Mouse (Mus musculus): Measurements from ENCODE around the gene Ccdc62. TPM values are rescaled to one million over a fixed set of nuclear protein-coding genes. Genes with fewer than 3 reads are reported as not detected.

Gene Ccdc62
- polyA plus RNA-seq, 1 experiment from 2014 or later: 6.2 TPM

DNA sequence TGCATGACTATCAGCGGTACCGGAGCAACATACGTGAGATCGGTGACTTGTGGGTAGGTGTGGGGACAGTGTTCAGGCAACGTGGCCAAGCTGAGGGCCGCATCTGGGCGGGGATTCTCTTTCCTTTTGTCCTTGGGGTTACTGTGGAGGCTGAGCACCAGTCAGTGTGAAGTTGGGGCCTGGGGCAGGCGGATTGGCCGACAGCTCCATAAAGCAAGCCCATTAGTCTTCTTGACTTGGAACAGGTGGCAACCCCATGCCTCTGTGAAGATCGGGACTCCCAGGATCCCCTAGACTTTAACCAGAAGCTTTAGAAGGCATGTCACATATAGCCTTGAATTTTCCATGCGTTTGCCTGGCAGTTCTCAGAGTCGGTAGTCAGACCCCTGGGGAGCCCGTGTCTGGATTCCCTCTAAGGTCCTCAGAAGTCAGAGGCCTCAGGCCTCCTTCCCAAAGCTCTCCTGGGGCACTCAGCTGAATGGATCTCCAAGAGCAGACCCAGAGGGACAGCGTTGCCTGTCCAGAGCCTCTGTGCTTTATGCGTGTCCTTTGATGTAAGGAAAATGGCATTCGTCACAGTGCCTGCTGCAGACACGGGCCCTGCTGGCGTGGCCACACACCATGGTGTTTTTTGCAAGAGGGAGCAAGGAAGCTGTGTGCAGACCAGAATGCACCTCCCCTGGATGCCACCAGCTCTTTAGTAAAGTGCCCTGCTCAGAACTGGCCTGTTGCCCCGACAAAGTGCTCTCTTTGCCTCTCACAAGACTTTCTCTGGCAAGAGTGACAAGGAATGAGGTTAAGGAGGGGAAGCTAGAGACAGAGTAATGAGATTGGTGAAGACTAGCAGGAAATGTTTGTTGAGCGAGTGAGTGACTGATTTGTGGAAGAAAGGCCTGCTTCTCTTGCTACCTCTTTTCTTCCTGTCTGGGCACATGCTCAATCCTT is 59.7 kb downstream of the Ccdc62 start:
- Histone ChIP-seq H3K9me3 (ENCODE audit: control insufficient read depth, low read length) (no peaks in the 10 kb centered on the region), H3K27me3 (ENCODE audit: control insufficient read depth, insufficient read depth, low read length) (no peaks in the 10 kb centered on the region), H3K4me1 (ENCODE audit: control insufficient read depth in 2 of 2, insufficient read depth in 2 of 2, low read length in 2 of 2) (peaks cover 26 to 38% of the 10 kb centered on the region in 2 experiments), H3K36me3 (ENCODE audit: control insufficient read depth, insufficient read depth, low read length) (no peaks in the 10 kb centered on the region), H3K27ac (replicated peaks in 1 of 2; ENCODE audit: control insufficient read depth in 1 of 2, insufficient read depth in 1 of 2, low read depth in 2 of 2, low read length in 2 of 2) (no peak overlapping the region), H3K9ac (ENCODE audit: low read length) (no peak overlapping the region), H3K4me2 (ENCODE audit: low read length) (no peak overlapping the region), H3K4me3 (ENCODE audit: control insufficient read depth in 1 of 2, insufficient read depth in 1 of 2, low read depth in 1 of 2, low read length in 2 of 2) (no peak overlapping the region)
- 73% methylated on average over 20 of the region's 20 CpGs for WGBS
- no peak for ATAC-seq (ENCODE audit: insufficient number of reproducible peaks, insufficient read depth, low FRiP score, low read depth)

DNA sequence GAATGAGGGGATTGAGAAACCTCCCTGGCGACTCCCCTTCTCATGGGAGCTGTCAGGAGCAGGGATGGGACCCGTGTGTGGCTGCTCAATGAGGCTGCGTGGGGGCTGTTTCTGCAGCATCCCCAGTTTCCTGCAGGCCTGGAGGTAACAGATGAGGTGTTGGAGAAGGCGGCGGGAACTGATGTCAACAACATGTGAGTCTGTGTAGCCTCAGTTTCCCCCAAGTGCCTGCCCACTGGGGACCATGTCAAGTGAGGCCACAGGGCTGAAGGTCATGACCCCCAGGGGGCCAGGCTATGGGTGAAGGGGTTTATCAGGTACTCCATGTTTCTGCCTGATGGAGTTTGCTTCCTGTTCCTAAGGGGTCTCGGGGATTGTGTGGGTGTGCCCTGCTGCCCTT is 60.8 kb downstream of the Ccdc62 start:
- H3K4me1 ChIP-seq (ENCODE audit: control insufficient read depth in 2 of 2, insufficient read depth in 2 of 2, low read length in 2 of 2): peaks cover 17 to 28% of the 10 kb centered on the region in 2 experiments
- no peak overlapping the region for H3K4me3 ChIP-seq (ENCODE audit: control insufficient read depth in 1 of 2, insufficient read depth in 1 of 2, low read depth in 1 of 2, low read length in 2 of 2)
- ATAC-seq (ENCODE audit: insufficient number of reproducible peaks, insufficient read depth, low FRiP score, low read depth): no peak
- H3K9ac ChIP-seq (ENCODE audit: low read length): no peak overlapping the region
- no peaks in the 10 kb centered on the region for H3K27me3 ChIP-seq (ENCODE audit: control insufficient read depth, insufficient read depth, low read length)
- H3K36me3 ChIP-seq (ENCODE audit: control insufficient read depth, insufficient read depth, low read length): no peaks in the 10 kb centered on the region
- no peak overlapping the region for H3K27ac ChIP-seq (replicated peaks in 1 of 2; ENCODE audit: control insufficient read depth in 1 of 2, insufficient read depth in 1 of 2, low read depth in 2 of 2, low read length in 2 of 2)
- WGBS: 80% methylated on average over 6 of the region's 6 CpGs
- no peaks in the 10 kb centered on the region for H3K9me3 ChIP-seq (ENCODE audit: control insufficient read depth, low read length)
- no peak overlapping the region for H3K4me2 ChIP-seq (ENCODE audit: low read length)

DNA sequence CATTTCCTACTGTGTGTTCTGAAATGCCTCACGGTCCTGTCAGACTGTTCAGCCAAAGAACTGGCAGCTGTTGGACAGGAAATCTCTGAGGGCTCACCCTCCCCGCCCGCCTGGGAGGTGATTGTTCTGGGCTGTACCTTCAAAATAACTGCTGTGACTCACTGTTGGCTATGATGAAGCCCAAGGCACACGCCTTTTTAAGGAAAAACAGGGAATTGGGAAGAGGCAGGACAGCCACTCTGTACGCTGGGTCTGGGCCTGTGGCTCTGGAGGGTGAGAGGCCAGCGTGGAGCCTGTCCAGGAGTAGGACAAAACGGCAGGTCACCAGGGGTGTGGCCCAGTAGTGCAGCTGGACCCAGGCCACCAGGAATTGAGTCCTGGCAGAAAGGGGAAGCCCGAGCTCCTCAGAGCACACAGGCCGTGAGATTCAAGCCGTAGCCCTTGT is 61.7 kb downstream of the Ccdc62 start:
- 0 out of 2 replicates have a peak, but pooled peaks have one; percentile 2 for ATAC-seq (ENCODE audit: insufficient number of reproducible peaks, insufficient read depth, low FRiP score, low read depth)
- H3K27me3 ChIP-seq (ENCODE audit: control insufficient read depth, insufficient read depth, low read length): no peaks in the 10 kb centered on the region
- H3K9me3 ChIP-seq (ENCODE audit: control insufficient read depth, low read length): no peaks in the 10 kb centered on the region
- no peak overlapping the region; the same call in 1 of the 2 replicates for H3K9ac ChIP-seq (ENCODE audit: low read length)
- WGBS: 60% methylated on average over 10 of the region's 10 CpGs
- H3K36me3 ChIP-seq (ENCODE audit: control insufficient read depth, insufficient read depth, low read length): no peaks in the 10 kb centered on the region
- peak overlapping the region; percentile 15 to 79 for H3K27ac ChIP-seq (replicated peaks in 1 of 2; ENCODE audit: control insufficient read depth in 1 of 2, insufficient read depth in 1 of 2, low read depth in 2 of 2, low read length in 2 of 2)
- H3K4me1 ChIP-seq (ENCODE audit: control insufficient read depth in 2 of 2, insufficient read depth in 2 of 2, low read length in 2 of 2): peaks cover 17 to 26% of the 10 kb centered on the region in 2 experiments
- no peak overlapping the region for H3K4me3 ChIP-seq (ENCODE audit: control insufficient read depth in 1 of 2, insufficient read depth in 1 of 2, low read depth in 1 of 2, low read length in 2 of 2)
- H3K4me2 ChIP-seq (ENCODE audit: low read length): no peak overlapping the region

DNA sequence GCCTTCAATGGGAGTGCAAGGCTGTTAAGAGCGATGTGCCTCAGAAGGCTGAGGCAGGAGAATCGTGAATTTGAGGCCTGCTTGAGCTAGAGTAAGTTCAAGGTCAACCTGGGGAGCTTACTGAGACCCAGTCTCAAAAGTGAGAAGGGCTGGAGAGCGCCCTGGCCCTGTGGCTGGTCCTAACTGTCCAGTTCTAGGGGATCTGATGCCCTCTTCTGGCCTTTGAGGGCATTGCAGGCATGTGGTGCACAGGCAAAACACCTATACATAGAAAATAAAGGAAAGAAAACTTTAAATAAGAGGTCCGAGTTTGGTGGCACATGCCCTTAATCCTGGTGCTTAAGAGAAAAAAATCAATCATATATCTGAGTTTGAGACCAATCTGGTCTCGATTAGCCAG is 62.3 kb downstream of the Ccdc62 start:
- Histone ChIP-seq H3K27ac (replicated peaks in 1 of 2; ENCODE audit: control insufficient read depth in 1 of 2, insufficient read depth in 1 of 2, low read depth in 2 of 2, low read length in 2 of 2) (peak overlapping the region; percentile 15 to 79), H3K9ac (ENCODE audit: low read length) (no peak overlapping the region; the same call in 1 of the 2 replicates), H3K4me3 (ENCODE audit: control insufficient read depth in 1 of 2, insufficient read depth in 1 of 2, low read depth in 1 of 2, low read length in 2 of 2) (no peak overlapping the region), H3K36me3 (ENCODE audit: control insufficient read depth, insufficient read depth, low read length) (no peaks in the 10 kb centered on the region), H3K4me1 (ENCODE audit: control insufficient read depth in 2 of 2, insufficient read depth in 2 of 2, low read length in 2 of 2) (peaks cover 17 to 24% of the 10 kb centered on the region in 2 experiments), H3K4me2 (ENCODE audit: low read length) (no peak overlapping the region), H3K27me3 (ENCODE audit: control insufficient read depth, insufficient read depth, low read length) (no peaks in the 10 kb centered on the region), H3K9me3 (ENCODE audit: control insufficient read depth, low read length) (no peaks in the 10 kb centered on the region)
- WGBS: 32% methylated on average over 5 of the region's 5 CpGs
- ATAC-seq (ENCODE audit: insufficient number of reproducible peaks, insufficient read depth, low FRiP score, low read depth): peak; percentile 60

DNA sequence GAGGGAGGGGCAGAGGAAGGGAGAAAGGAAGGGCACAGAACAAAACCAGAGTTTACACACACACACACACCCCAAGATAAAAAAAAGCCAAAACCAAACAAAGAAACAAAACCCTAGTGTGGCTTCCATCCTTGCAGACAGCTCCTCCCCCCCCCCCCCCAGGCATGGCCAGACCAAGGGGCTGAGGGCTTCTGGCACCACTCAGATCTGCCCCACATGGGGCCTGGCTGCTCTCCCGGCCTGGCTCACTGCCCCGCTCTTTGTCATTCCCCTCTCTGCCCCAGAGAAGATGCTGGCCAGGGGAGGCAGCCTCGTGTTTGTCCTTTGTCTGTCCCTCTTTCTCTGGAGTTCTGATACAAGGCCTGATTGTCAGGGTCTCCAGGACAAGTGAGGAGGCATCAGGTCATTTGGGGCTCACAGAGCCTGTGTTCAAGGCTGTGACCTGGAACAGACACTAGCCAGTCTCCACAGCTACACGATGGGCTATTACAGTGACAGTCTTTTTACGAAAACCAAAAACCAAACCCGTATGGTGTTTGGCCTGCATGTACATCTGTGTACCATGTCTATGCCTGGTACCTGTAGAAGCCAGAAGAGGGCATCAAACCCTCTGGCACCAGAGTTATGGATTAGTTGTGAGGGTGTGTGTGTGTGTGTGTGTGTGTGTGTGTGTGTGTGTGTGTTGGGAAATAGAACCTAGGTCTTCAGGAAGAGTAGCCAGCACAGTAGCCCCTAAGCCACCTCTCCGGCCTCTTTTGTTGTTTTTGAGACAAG is 63.0 kb downstream of the Ccdc62 start:
- Histone ChIP-seq H3K4me3 (ENCODE audit: control insufficient read depth in 1 of 2, insufficient read depth in 1 of 2, low read depth in 1 of 2, low read length in 2 of 2) (no peak overlapping the region), H3K9ac (ENCODE audit: low read length) (no peak overlapping the region), H3K27ac (replicated peaks in 1 of 2; ENCODE audit: control insufficient read depth in 1 of 2, insufficient read depth in 1 of 2, low read depth in 2 of 2, low read length in 2 of 2) (peak overlapping the region; percentile 79 to 81), H3K4me1 (ENCODE audit: control insufficient read depth in 2 of 2, insufficient read depth in 2 of 2, low read length in 2 of 2) (peaks cover 17 to 24% of the 10 kb centered on the region in 2 experiments), H3K4me2 (ENCODE audit: low read length) (no peak overlapping the region), H3K36me3 (ENCODE audit: control insufficient read depth, insufficient read depth, low read length) (no peaks in the 10 kb centered on the region), H3K9me3 (ENCODE audit: control insufficient read depth, low read length) (no peaks in the 10 kb centered on the region), H3K27me3 (ENCODE audit: control insufficient read depth, insufficient read depth, low read length) (no peaks in the 10 kb centered on the region)
- 50% methylated on average over 7 of the region's 7 CpGs for WGBS
- ATAC-seq (ENCODE audit: insufficient number of reproducible peaks, insufficient read depth, low FRiP score, low read depth): 0 out of 2 replicates have a peak, but pooled peaks have one; percentile 63

DNA sequence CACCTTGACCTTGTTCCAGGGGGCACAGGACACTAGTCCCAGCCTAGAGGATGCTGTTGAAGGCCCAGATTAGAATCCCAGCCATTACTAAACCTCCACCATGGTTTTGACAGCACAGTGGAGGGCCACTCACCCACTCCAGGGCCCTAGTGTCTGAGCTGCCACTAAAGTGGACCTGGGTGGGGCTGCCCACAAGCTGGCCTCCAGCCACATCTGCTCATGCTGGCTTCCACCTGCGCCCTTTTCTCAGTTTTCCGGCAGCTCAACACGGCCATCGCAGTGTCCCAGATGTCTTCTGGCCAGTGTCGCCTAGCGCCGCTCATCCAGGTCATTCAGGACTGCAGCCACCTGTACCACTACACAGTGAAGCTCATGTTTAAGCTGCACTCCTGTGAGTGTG is 64.0 kb downstream of the Ccdc62 start:
- peaks cover 17 to 24% of the 10 kb centered on the region in 2 experiments for H3K4me1 ChIP-seq (ENCODE audit: control insufficient read depth in 2 of 2, insufficient read depth in 2 of 2, low read length in 2 of 2)
- H3K27ac ChIP-seq (replicated peaks in 1 of 2; ENCODE audit: control insufficient read depth in 1 of 2, insufficient read depth in 1 of 2, low read depth in 2 of 2, low read length in 2 of 2): no peak overlapping the region
- H3K27me3 ChIP-seq (ENCODE audit: control insufficient read depth, insufficient read depth, low read length): no peaks in the 10 kb centered on the region
- H3K9me3 ChIP-seq (ENCODE audit: control insufficient read depth, low read length): no peaks in the 10 kb centered on the region
- ATAC-seq (ENCODE audit: insufficient number of reproducible peaks, insufficient read depth, low FRiP score, low read depth): no peak
- H3K4me2 ChIP-seq (ENCODE audit: low read length): no peak overlapping the region
- 86% methylated on average over 7 of the region's 7 CpGs for WGBS
- no peaks in the 10 kb centered on the region; the same call in 1 of the 2 replicates for H3K36me3 ChIP-seq (ENCODE audit: control insufficient read depth, insufficient read depth, low read length)
- H3K4me3 ChIP-seq (ENCODE audit: control insufficient read depth in 1 of 2, insufficient read depth in 1 of 2, low read depth in 1 of 2, low read length in 2 of 2): no peak overlapping the region
- H3K9ac ChIP-seq (ENCODE audit: low read length): no peak overlapping the region

DNA sequence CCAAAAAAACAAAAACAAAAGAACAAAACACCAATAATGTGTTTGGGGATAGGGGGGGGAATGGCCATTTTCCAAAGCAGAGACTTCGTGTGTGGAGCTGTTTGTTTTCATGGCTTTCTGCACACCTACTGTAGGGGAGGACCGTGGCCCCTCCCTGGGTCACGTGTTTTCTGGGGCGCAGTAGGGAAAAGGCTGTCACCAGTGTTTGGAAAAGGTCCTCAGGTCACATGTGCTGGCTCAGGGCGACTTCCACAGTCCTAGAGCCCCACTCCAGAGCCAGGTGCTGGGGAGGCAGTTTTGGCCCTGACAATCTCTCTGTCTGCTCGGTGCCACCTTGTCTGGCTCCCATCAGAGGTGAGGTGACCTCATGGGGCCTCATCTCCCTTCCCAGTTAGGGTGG is 64.9 kb downstream of the Ccdc62 start:
- no peaks in the 10 kb centered on the region for H3K9me3 ChIP-seq (ENCODE audit: control insufficient read depth, low read length)
- H3K4me2 ChIP-seq (ENCODE audit: low read length): no peak overlapping the region
- 72% methylated on average over 6 of the region's 6 CpGs for WGBS
- no peak overlapping the region for H3K9ac ChIP-seq (ENCODE audit: low read length)
- ATAC-seq (ENCODE audit: insufficient number of reproducible peaks, insufficient read depth, low FRiP score, low read depth): no peak
- peaks cover 17 to 24% of the 10 kb centered on the region in 2 experiments for H3K4me1 ChIP-seq (ENCODE audit: control insufficient read depth in 2 of 2, insufficient read depth in 2 of 2, low read length in 2 of 2)
- no peak overlapping the region for H3K27ac ChIP-seq (replicated peaks in 1 of 2; ENCODE audit: control insufficient read depth in 1 of 2, insufficient read depth in 1 of 2, low read depth in 2 of 2, low read length in 2 of 2)
- H3K27me3 ChIP-seq (ENCODE audit: control insufficient read depth, insufficient read depth, low read length): no peaks in the 10 kb centered on the region
- no peak overlapping the region for H3K4me3 ChIP-seq (ENCODE audit: control insufficient read depth in 1 of 2, insufficient read depth in 1 of 2, low read depth in 1 of 2, low read length in 2 of 2)
- H3K36me3 ChIP-seq (ENCODE audit: control insufficient read depth, insufficient read depth, low read length): peaks cover 4% of the 10 kb centered on the region

Data from heart, embryonic 14.5 days (tissue).